Mouse (Mus musculus) embryonic facial prominence, embryonic 12.5 days (tissue): ENCODE measurements around the gene Ppp3r1. TPM values are rescaled to one million over a fixed set of nuclear protein-coding genes. Genes with fewer than 3 reads are reported as not detected.

Experiments
- polyA plus RNA-seq: library from polyadenylated mRNA; unstranded; fragments of >200 nt; fragmentation: Nextera tagmentation; extraction: Ambion mirVana; gene quantifications from 2 replicates; pipeline ENCODE4 v1.2.1, GENCODE M21; 2016

Ppp3r1 gene
- polyA plus RNA-seq, 1 experiment from 2014 or later: 95.1 TPM

Other genes starting within 250 kb of the Ppp3r1 start
- gene Fbxo48, start 207.9 kb upstream of the Ppp3r1 start, polyA plus RNA-seq: 1.6 and 2.2 TPM in 2 replicates
- 23.1 and 23.7 TPM in 2 replicates for gene Cnrip1, start 107.7 kb upstream of the Ppp3r1 start, polyA plus RNA-seq
- 4.2 and 4.4 TPM in 2 replicates for gene Plek, start 106.9 kb upstream of the Ppp3r1 start, polyA plus RNA-seq
- gene Wdr92, start 22.8 kb downstream of the Ppp3r1 start, polyA plus RNA-seq: 26.4 and 28.9 TPM in 2 replicates
- 73.5 and 84.5 TPM in 2 replicates for gene Pno1, start 52.3 kb downstream of the Ppp3r1 start, polyA plus RNA-seq
- gene C1d, start 98.3 kb downstream of the Ppp3r1 start, polyA plus RNA-seq: 106 and 113 TPM in 2 replicates